Mouse (Mus musculus) CH12.LX (cell line): ENCODE measurements around the gene Fam169b. TPM values are rescaled to one million over a fixed set of nuclear protein-coding genes. Genes with fewer than 3 reads are reported as not detected.

Experiments used
- DNase-seq: peaks from one replicate; pipeline ENCODE4 v3.0.0-alpha.2; 2013; ENCODE audit errors: extremely low read depth
- H3K27ac ChIP-seq: 2 replicates; pipeline ENCODE4 v1.5.1; 2012; ENCODE audit warnings: low read depth, mild to moderate bottlenecking, control low read depth, moderate library complexity; ENCODE audit not compliant: insufficient read depth
- H3K27me3 ChIP-seq: replicated peaks from 2 replicates; pipeline ENCODE3; 2012; ENCODE audit warnings: inconsistent platforms
- H3K36me3 ChIP-seq, 2 experiments: replicated peaks in 1 of 2; 2 replicates each; pipeline versions ENCODE3 to v1.6.1; 2012; ENCODE audit warnings: inconsistent platforms in 1 of 2, low read length in 1 of 2, mild to moderate bottlenecking in 1 of 2, mixed read lengths in 1 of 2, moderate library complexity in 1 of 2; ENCODE audit not compliant: control insufficient read depth in 1 of 2, insufficient read depth in 1 of 2
- H3K4me1 ChIP-seq, 2 experiments: 2 replicates each; pipeline ENCODE4 v1.6.1; 2012; ENCODE audit warnings: inconsistent platforms in 1 of 2, moderate library complexity in 1 of 2; ENCODE audit not compliant: insufficient read depth in 2 of 2, control insufficient read depth in 1 of 2
- H3K4me2 ChIP-seq: 2 replicates; pipeline ENCODE4 v1.6.1; 2012; ENCODE audit warnings: low read depth, mild to moderate bottlenecking, control low read depth; ENCODE audit not compliant: poor library complexity, insufficient read depth, severe bottlenecking
- H3K4me3 ChIP-seq, 3 experiments: fragments of 150-350 bp in 1 of 3; sonication (generic) in 1 of 3; replicated peaks in 1 of 3; 2 replicates each; pipeline versions ENCODE3 to v1.5.1; 2011 to 2012; ENCODE audit warnings: low read depth in 2 of 3, low read length in 2 of 3, mild to moderate bottlenecking in 2 of 3, moderate library complexity in 2 of 3, control low read depth in 1 of 3, improper control_type of control experiment in 1 of 3, inconsistent platforms in 1 of 3, mixed read lengths in 1 of 3; ENCODE audit not compliant: poor library complexity in 1 of 3
- H3K79me2 ChIP-seq: replicated peaks from 2 replicates; pipeline ENCODE4 v1.6.1; 2012; ENCODE audit warnings: mild to moderate bottlenecking, moderate library complexity; ENCODE audit not compliant: control insufficient read depth, poor library complexity, insufficient read depth, severe bottlenecking; ENCODE audit errors: extremely low read depth
- H3K9ac ChIP-seq: 2 replicates; pipeline ENCODE4 v1.6.1; 2012; ENCODE audit warnings: low read depth, mild to moderate bottlenecking, control low read depth, moderate library complexity; ENCODE audit not compliant: insufficient read depth
- H3K9me3 ChIP-seq: replicated peaks from 2 replicates; pipeline ENCODE3; 2012; ENCODE audit warnings: low read length, inconsistent platforms, mixed read lengths
- CHD2 ChIP-seq: IDR thresholded peaks from 2 replicates; pipeline ENCODE4 v1.6.1; 2011; ENCODE audit warnings: low read length, improper control_type of control experiment
- CTCF ChIP-seq, 2 experiments: IDR thresholded peaks in 1 of 2; conservative IDR thresholded peaks in 1 of 2; 2 replicates each; pipeline ENCODE4 v1.5.1; 2011 to 2012; ENCODE audit warnings: low read depth in 2 of 2, low read length in 2 of 2, improper control_type of control experiment in 1 of 2, inconsistent platforms in 1 of 2, mild to moderate bottlenecking in 1 of 2, moderate library complexity in 1 of 2
- E2F4 ChIP-seq: IDR thresholded peaks from 2 replicates; pipeline ENCODE4 v1.6.1; 2011; ENCODE audit warnings: low read depth, low read length, improper control_type of control experiment; ENCODE audit not compliant: insufficient replicate concordance
- ELF1 ChIP-seq: IDR thresholded peaks from 2 replicates; pipeline ENCODE4 v1.6.1; 2014; ENCODE audit warnings: low read depth, mild to moderate bottlenecking, inconsistent platforms, low read length, improper control_type of control experiment
- EP300 ChIP-seq: IDR thresholded peaks from 2 replicates; pipeline ENCODE4 v1.6.1; 2011; ENCODE audit warnings: low read length, improper control_type of control experiment
- GABPA ChIP-seq: IDR thresholded peaks from 2 replicates; pipeline ENCODE4 v1.6.1; 2012; ENCODE audit warnings: low read depth, low read length, improper control_type of control experiment, inconsistent platforms; ENCODE audit not compliant: insufficient replicate concordance
- HCFC1 ChIP-seq: IDR thresholded peaks from 2 replicates; pipeline ENCODE4 v1.6.1; 2012; ENCODE audit warnings: low read depth, mild to moderate bottlenecking, inconsistent platforms, low read length, improper control_type of control experiment
- JUND ChIP-seq: conservative IDR thresholded peaks from 2 replicates; pipeline ENCODE4 v1.6.1; 2011; ENCODE audit warnings: low read depth, low read length, improper control_type of control experiment
- MAX ChIP-seq: IDR thresholded peaks from 2 replicates; pipeline ENCODE4 v1.6.1; 2011; ENCODE audit warnings: low read length, improper control_type of control experiment
- MAZ ChIP-seq: IDR thresholded peaks from 2 replicates; pipeline ENCODE4 v1.6.1; 2012; ENCODE audit warnings: low read depth, mild to moderate bottlenecking, inconsistent platforms, low read length, improper control_type of control experiment, moderate library complexity
- MXI1 ChIP-seq: IDR thresholded peaks from 2 replicates; pipeline ENCODE4 v1.6.1; 2011; ENCODE audit warnings: mild to moderate bottlenecking, low read depth, low read length, improper control_type of control experiment
- NELFE ChIP-seq: IDR thresholded peaks from 2 replicates; pipeline ENCODE4 v1.6.1; 2011; ENCODE audit warnings: low read depth, low read length, improper control_type of control experiment
- PAX5 ChIP-seq: IDR thresholded peaks from 2 replicates; pipeline ENCODE4 v1.6.1; 2012; ENCODE audit warnings: low read length, inconsistent platforms, mixed read lengths
- RAD21 ChIP-seq: IDR thresholded peaks from 2 replicates; pipeline ENCODE4 v1.6.1; 2011; ENCODE audit warnings: low read depth, mild to moderate bottlenecking, low read length, improper control_type of control experiment, moderate library complexity
- RCOR1 ChIP-seq: conservative IDR thresholded peaks from 2 replicates; pipeline ENCODE4 v1.6.1; 2012; ENCODE audit warnings: low read depth, mild to moderate bottlenecking, inconsistent platforms, low read length, improper control_type of control experiment
- SIN3A ChIP-seq: IDR thresholded peaks from 2 replicates; pipeline ENCODE4 v1.6.1; 2012; ENCODE audit warnings: low read length, improper control_type of control experiment, inconsistent platforms
- SMC3 ChIP-seq: IDR thresholded peaks from 2 replicates; pipeline ENCODE4 v1.6.1; 2011; ENCODE audit warnings: low read depth, low read length, improper control_type of control experiment
- TBP ChIP-seq: conservative IDR thresholded peaks from 2 replicates; pipeline ENCODE4 v1.6.1; 2011; ENCODE audit warnings: low read depth, low read length, improper control_type of control experiment
- TCF12 ChIP-seq: IDR thresholded peaks from 2 replicates; pipeline ENCODE4 v1.6.1; 2014; ENCODE audit warnings: low read depth, mild to moderate bottlenecking, inconsistent platforms, low read length, improper control_type of control experiment
- ZKSCAN1 ChIP-seq: IDR thresholded peaks from 2 replicates; pipeline ENCODE4 v1.6.1; 2012; ENCODE audit warnings: low read depth, inconsistent platforms, low read length, improper control_type of control experiment, borderline replicate concordance
- dilution Hi-C: fragments of 300-500 bp; cut with MboI; formaldehyde crosslinking; loops from 2 replicates; pipeline ENCODE4 v1.14.3; 2020; ENCODE audit warnings: low sequenced_read_pairs; ENCODE audit not compliant: extremely low pct_unique_long_range_greater_than_20kb, extremely low pct_ligation_motif_present
- in situ Hi-C: fragments of 300-500 bp; cut with MboI; formaldehyde crosslinking; loops from 3 replicates; pipeline ENCODE4 v1.14.3; 2019; ENCODE audit warnings: low sequenced_read_pairs, low pct_ligation_motif_present, low pct_unique_long_range_greater_than_20kb, mixed read lengths
- polyA plus RNA-seq: library from polyadenylated mRNA; unstranded; fragments of >175 nt; gene quantifications from 2 replicates; pipeline ENCODE4 v1.2.1, GENCODE M21; 2012; ENCODE audit warnings: low read depth; ENCODE audit not compliant: insufficient read length
- total RNA-seq, 2 experiments: library from RNA; depleted of rRNA; stranded (reverse); fragments of 300-350 nt in 1 of 2; fragments of >200 nt in 1 of 2; gene quantifications; 2 replicates each; pipeline ENCODE4 v1.2.3; 2012 to 2014

The Fam169b gene
- total and polyA plus RNA-seq, 3 experiments = 15.9 to 17.0 (median 16.2) TPM

GRCm38 (mm10) chr7:68382187-68382586 lies 108.5 kb downstream of the Fam169b start:
- H3K9ac ChIP-seq = no peak overlapping the region
- H3K27ac ChIP-seq = no peak overlapping the region
- in situ Hi-C loops (no loop called here), dilution Hi-C loops (no loop called here)
- H3K4me3 ChIP-seq = no peak overlapping the region
- H3K36me3 ChIP-seq = no peaks in the 10 kb centered on the region
- peaks cover 3 to 5% of the 10 kb centered on the region in 2 experiments; a peak in 3 of 4 replicates for H3K4me1 ChIP-seq
- no peak for TF ChIP-seq MAX
- no peak for TF ChIP-seq RAD21
- TF ChIP-seq ZKSCAN1 = no peak
- TF ChIP-seq GABPA = no peak
- TF ChIP-seq RCOR1 = no peak
- TF ChIP-seq ELF1 = no peak
- TF ChIP-seq SIN3A = no peak
- no peak for TF ChIP-seq E2F4
- no peak for TF ChIP-seq CTCF (conservative IDR thresholded peaks at IDR 0.05 in 1 of 2, IDR thresholded peaks at IDR 0.05 in 1 of 2; ENCODE audit: low read depth in 2 of 2, low read length in 2 of 2)
- no peak for TF ChIP-seq MXI1
- no peak for TF ChIP-seq SMC3
- TF ChIP-seq PAX5 = no peak
- TF ChIP-seq EP300 = no peak
- TF ChIP-seq TCF12 = no peak
- TF ChIP-seq HCFC1 = no peak
- H3K27me3 ChIP-seq = peaks cover 80% of the 10 kb centered on the region
- peak overlapping the region; percentile 52 for H3K4me2 ChIP-seq
- no peaks in the 10 kb centered on the region for H3K9me3 ChIP-seq
- no peak for DNase-seq
- H3K79me2 ChIP-seq = no peaks in the 10 kb centered on the region

GRCm38 (mm10) chr7:68386767-68387166 lies 113.1 kb downstream of the Fam169b start:
- dilution Hi-C loops = no loop called here
- H3K4me1 ChIP-seq = peaks cover 3 to 5% of the 10 kb centered on the region in 2 experiments; a peak in 3 of 4 replicates
- no peaks in the 10 kb centered on the region for H3K9me3 ChIP-seq
- no peak for DNase-seq
- TF ChIP-seq MAZ (no peak), NELFE (no peak), MAX (no peak), EP300 (no peak), ELF1 (no peak), HCFC1 (no peak), JUND (no peak), CHD2 (no peak), ZKSCAN1 (no peak), PAX5 (no peak), TBP (no peak)
- TF ChIP-seq, all 38 proteins: peak for 0
- H3K79me2 ChIP-seq = no peaks in the 10 kb centered on the region
- H3K9ac ChIP-seq = no peak overlapping the region
- no peak overlapping the region for H3K27ac ChIP-seq
- H3K36me3 ChIP-seq = no peaks in the 10 kb centered on the region
- no peak overlapping the region for H3K4me2 ChIP-seq
- in situ Hi-C loops = no loop called here
- H3K4me3 ChIP-seq = no peak overlapping the region
- peaks cover 68% of the 10 kb centered on the region for H3K27me3 ChIP-seq
